Mouse (Mus musculus): ENCODE data around the gene Mtln. TPM values are rescaled to one million over a fixed set of nuclear protein-coding genes. Genes with fewer than 3 reads are reported as not detected.

Gene Mtln
- polyA plus RNA-seq, 1 experiment from 2014 or later: 54.4 TPM

DNA sequence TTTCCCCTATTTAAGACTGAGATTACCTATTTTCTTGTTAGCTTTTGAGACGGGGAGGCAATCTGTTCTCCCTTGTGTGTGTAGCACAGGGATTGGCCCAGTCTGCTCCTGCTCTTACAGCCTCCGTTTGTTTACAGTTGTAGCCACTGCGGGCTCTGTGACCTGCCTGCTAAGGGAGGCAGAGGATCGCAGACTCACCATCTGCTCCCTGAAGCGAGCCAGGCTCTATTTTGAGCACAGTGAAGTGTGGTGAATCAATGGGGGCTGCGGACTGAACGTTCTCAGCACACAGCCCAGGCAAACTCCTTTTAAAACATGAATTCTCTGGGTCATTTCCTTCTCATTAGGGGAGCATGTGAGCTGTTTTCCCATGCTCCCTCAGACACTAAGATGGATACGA is 35.1 kb downstream of the Mtln start:
- no peak for DNase-seq (ENCODE audit: low spot score)

DNA sequence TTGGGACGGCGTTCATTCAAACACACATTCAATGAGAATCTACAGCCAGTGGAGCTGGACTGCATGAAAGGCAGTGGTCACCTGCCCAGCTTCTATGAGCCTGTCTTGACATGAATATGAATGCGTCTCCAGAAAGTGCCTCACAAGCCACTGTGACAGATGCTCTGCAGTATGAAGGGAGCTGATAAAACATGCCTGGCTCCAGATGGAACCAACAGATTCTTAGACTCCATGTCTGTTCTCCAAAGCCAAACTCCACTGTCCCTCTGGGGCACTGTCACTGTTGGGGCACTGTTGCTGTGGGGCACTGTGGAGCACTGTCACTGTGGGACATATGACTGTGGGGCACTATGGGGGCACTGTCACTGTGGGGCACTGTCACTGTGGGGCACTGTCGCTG is 38.2 kb downstream of the Mtln start:
- DNase-seq (ENCODE audit: low spot score): no peak

DNA sequence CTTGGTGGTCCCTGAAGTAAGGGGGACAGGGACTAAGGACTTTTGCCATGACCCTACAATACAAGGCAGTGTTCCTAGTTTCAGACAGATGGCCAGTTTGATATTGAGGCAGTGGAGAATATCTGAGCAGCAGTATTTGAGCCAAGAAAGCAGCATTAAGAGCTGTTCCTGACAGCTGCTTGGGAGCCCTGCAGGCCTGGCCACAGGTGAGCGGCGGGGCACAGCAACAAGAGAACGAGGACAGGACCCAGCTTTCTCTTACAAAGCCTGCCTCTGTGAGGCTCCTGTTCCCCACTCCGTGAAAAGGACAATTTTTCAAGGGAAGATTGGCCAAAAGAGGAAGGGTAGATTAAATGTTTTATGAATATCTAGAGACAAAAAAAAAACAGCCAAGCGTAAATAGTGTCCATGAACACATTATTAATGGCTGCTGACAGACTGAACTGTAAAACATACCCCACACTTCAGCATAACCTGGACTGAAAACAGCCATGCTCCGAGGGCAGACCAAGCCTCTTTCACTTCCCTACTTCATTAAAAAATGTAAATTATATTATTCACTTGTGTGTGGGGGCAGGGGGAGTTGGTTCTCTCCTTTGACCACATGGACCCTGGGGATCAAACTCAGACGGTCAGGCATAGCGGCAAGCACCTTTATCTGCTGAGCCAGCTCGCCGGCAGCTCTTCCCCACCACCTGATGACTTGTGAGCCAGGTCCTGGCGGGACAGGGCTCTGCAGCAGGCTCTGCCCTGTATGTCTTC is 40.3 kb downstream of the Mtln start:
- DNase-seq (ENCODE audit: low spot score): no peak

DNA sequence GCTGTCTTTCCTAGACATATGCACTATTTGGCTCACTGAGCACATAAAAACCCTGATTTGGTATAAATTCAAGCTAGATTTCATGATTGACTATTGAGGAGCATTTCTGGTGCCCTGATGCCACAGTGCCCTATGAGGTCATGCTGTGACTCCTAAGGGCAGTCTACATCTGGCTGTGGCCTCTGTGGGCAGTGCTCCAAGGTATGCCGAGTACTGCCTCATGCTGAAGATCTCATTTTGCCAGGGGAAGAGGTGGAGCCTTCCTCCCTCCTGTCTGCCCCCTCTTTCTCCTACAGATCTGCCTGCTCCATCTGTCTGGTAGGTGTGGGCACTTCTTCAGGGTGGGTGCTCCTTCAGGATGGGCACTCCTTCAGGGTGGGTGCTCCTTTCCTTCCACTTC is 42.9 kb downstream of the Mtln start:
- no peak for DNase-seq (ENCODE audit: low spot score)

DNA sequence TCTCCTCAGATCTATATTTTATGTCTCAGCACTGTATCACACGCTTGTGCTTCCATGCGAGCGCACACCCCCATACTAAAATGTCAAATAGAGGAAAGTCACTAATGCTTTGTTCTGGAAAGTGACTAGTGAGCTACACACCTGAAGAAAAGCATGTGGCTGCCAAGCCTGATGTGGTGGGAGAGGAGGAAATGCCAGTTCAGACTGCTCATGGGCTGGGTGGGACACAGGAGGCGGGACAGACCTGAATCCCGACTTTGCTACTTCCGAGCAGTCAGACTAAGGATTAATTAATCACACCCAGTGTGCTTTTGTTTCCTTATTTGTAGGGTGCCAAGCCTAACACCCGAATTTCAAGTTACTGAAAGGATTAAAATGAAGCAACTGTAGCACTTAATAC is 44.0 kb downstream of the Mtln start:
- no peak for DNase-seq (ENCODE audit: low spot score)

DNA sequence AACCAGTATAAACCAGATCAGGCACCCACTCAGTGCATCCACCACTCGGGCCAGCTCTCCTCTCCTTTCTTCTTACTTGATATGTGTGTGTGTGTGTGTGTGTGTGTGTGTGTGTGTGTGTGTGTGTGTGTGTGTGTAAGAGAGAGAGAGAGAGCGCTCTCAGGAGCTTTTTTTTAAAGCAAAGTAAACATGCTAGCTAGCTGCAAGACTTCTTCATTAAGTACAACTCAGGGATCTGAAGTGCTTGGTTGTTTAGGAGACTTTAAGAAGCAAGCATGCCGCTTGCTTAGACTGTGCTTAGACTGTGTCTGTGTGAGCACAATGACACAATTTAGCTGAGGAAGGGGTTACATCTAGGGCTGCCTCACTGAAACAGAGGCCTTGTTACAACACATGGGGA is 49.7 kb downstream of the Mtln start:
- DNase-seq (ENCODE audit: low spot score): no peak

Other genes with a start within 250 kb of the Mtln start
- gene Zfp661, start 205.4 kb downstream of the Mtln start, polyA plus RNA-seq (2015; fragmentation: Nextera tagmentation; extraction: Ambion mirVana): 1.7 and 2.3 TPM in 2 replicates
- gene Mrps5, start 205.3 kb downstream of the Mtln start, polyA plus RNA-seq (2015; fragmentation: Nextera tagmentation; extraction: Ambion mirVana): 152 and 158 TPM in 2 replicates
- 1.1 and 4.6 TPM in 2 replicates for gene Mal, start 135.8 kb downstream of the Mtln start, polyA plus RNA-seq (2015; fragmentation: Nextera tagmentation; extraction: Ambion mirVana)
- gene Mall, start 62.6 kb downstream of the Mtln start, polyA plus RNA-seq (2015; fragmentation: Nextera tagmentation; extraction: Ambion mirVana): 1.7 and 2.5 TPM in 2 replicates
- 17.3 and 17.4 TPM in 2 replicates for gene Nphp1, start 3.6 kb downstream of the Mtln start, polyA plus RNA-seq (2015; fragmentation: Nextera tagmentation; extraction: Ambion mirVana)
- 33.4 and 34.1 TPM in 2 replicates for gene Bub1, start 39.4 kb upstream of the Mtln start, polyA plus RNA-seq (2015; fragmentation: Nextera tagmentation; extraction: Ambion mirVana)
- gene Acoxl, start 46.4 kb upstream of the Mtln start, polyA plus RNA-seq (2015; fragmentation: Nextera tagmentation; extraction: Ambion mirVana): 3.3 and 3.6 TPM in 2 replicates